ENCODE assay signal across 24 mouse cellular contexts in genomic region chr9:33258241-33258640, GRCm38 (mm10).
A peak's percentile ranks its signal among the peaks of the same experiment; 100 is the strongest.
DNase-seq lines count a peak whose midpoint lies in the region; ATAC-seq lines count a peak whose summit lies in the region.
"Had no signal": no experiment of that assay in that cellular context is flagged by ENCODE, and none has a peak within 500 bp of the region (broad histone marks: within the 10 kb centered on the region; RNA-seq: fewer than 3 reads in every experiment).

No protein-coding gene starts in this region.

- 27% methylated on average over 6 of the region's 6 CpGs for WGBS in embryonic facial prominence, embryonic 11.5 days
- WGBS in embryonic facial prominence, embryonic 10.5 days = 42% methylated on average over 6 of the region's 6 CpGs
- WGBS in midbrain, embryonic 12.5 days = 31% methylated on average over 6 of the region's 6 CpGs
- WGBS in midbrain, embryonic 10.5 days = 50% methylated on average over 6 of the region's 6 CpGs
- WGBS in embryonic facial prominence, embryonic 14.5 days = 24% methylated on average over 6 of the region's 6 CpGs

- H3K27ac ChIP-seq in embryonic facial prominence, embryonic 11.5 days (replicated peaks; ENCODE audit: low read depth, low read length) = no peak overlapping the region
- H3K27ac ChIP-seq in embryonic facial prominence, embryonic 10.5 days (replicated peaks) = no peak overlapping the region
- H3K27ac ChIP-seq in midbrain, embryonic 12.5 days (replicated peaks) = no peak overlapping the region
- no peak overlapping the region for H3K27ac ChIP-seq in midbrain, embryonic 10.5 days (replicated peaks)
- no peak overlapping the region for H3K27ac ChIP-seq in embryonic facial prominence, embryonic 14.5 days (replicated peaks; ENCODE audit: low read depth, low read length)
- H3K27ac ChIP-seq: heart, embryonic 15.5 days; hindbrain, embryonic 12.5 days; hindbrain, postnatal 0 days; intestine, embryonic 15.5 days; limb, embryonic 12.5 days; liver, embryonic 15.5 days; neural tube, embryonic 13.5 days; stomach, embryonic 15.5 days had no signal

- no peak overlapping the region for H3K9ac ChIP-seq in embryonic facial prominence, embryonic 11.5 days (replicated peaks; ENCODE audit: low read length)
- no peak overlapping the region for H3K9ac ChIP-seq in midbrain, embryonic 12.5 days (replicated peaks)
- no peak overlapping the region for H3K9ac ChIP-seq in embryonic facial prominence, embryonic 14.5 days (ENCODE audit: low read depth, low read length)
- H3K9ac ChIP-seq: forebrain, postnatal 0 days; heart, embryonic 15.5 days; hindbrain, embryonic 12.5 days; intestine, embryonic 15.5 days; limb, embryonic 12.5 days; liver, embryonic 15.5 days; lung, embryonic 14.5 days; neural tube, embryonic 13.5 days; stomach, embryonic 15.5 days had no signal

- no peaks in the 10 kb centered on the region for H3K4me1 ChIP-seq in embryonic facial prominence, embryonic 11.5 days (ENCODE audit: control insufficient read depth, insufficient read depth, low read length)
- peaks cover 6% of the 10 kb centered on the region for H3K4me1 ChIP-seq in embryonic facial prominence, embryonic 10.5 days
- peaks cover 5% of the 10 kb centered on the region; the same call in 1 of the 2 replicates for H3K4me1 ChIP-seq in midbrain, embryonic 12.5 days
- H3K4me1 ChIP-seq in midbrain, embryonic 10.5 days = peaks cover 7% of the 10 kb centered on the region
- peaks cover 4% of the 10 kb centered on the region; the same call in 1 of the 2 replicates for H3K4me1 ChIP-seq in embryonic facial prominence, embryonic 14.5 days (ENCODE audit: control insufficient read depth, insufficient read depth, low read length)
- H3K4me1 ChIP-seq: heart, embryonic 15.5 days; hindbrain, embryonic 12.5 days; intestine, embryonic 15.5 days; limb, embryonic 12.5 days; liver, embryonic 15.5 days; stomach, embryonic 15.5 days had no signal

- H3K4me3 ChIP-seq in embryonic facial prominence, embryonic 11.5 days (ENCODE audit: low read depth, low read length) = no peak overlapping the region
- no peak overlapping the region for H3K4me3 ChIP-seq in embryonic facial prominence, embryonic 10.5 days
- no peak overlapping the region for H3K4me3 ChIP-seq in midbrain, embryonic 12.5 days
- no peak overlapping the region for H3K4me3 ChIP-seq in midbrain, embryonic 10.5 days
- H3K4me3 ChIP-seq in embryonic facial prominence, embryonic 14.5 days (ENCODE audit: low read depth, low read length) = no peak overlapping the region
- H3K4me3 ChIP-seq: heart, embryonic 15.5 days; hindbrain, embryonic 12.5 days; intestine, embryonic 15.5 days; limb, embryonic 12.5 days; liver, embryonic 15.5 days; neural tube, embryonic 13.5 days; stomach, embryonic 15.5 days had no signal

- ATAC-seq in embryonic facial prominence, embryonic 11.5 days (replicated peaks; ENCODE audit: insufficient number of reproducible peaks, low FRiP score, low TSS enrichment, low read depth) = no peak
- ATAC-seq in midbrain, embryonic 12.5 days (ENCODE audit: low FRiP score, low read depth) = peak; percentile 52; the same call in 1 of the 2 replicates
- ATAC-seq in embryonic facial prominence, embryonic 14.5 days (ENCODE audit: low read depth) = no peak
- ATAC-seq: forebrain, postnatal 0 days; hindbrain, postnatal 0 days; intestine, embryonic 15.5 days had no signal

- H3K4me2 ChIP-seq in embryonic facial prominence, embryonic 11.5 days (ENCODE audit: low read depth, low read length) = no peak overlapping the region
- no peak overlapping the region for H3K4me2 ChIP-seq in midbrain, embryonic 12.5 days (replicated peaks)
- no peak overlapping the region for H3K4me2 ChIP-seq in embryonic facial prominence, embryonic 14.5 days (ENCODE audit: low read depth, low read length)
- H3K4me2 ChIP-seq: heart, embryonic 15.5 days; hindbrain, embryonic 12.5 days; intestine, embryonic 15.5 days; limb, embryonic 12.5 days; liver, embryonic 15.5 days; lung, embryonic 14.5 days; neural tube, embryonic 13.5 days; stomach, embryonic 15.5 days had no signal

- no peaks in the 10 kb centered on the region for H3K9me3 ChIP-seq in embryonic facial prominence, embryonic 11.5 days (replicated peaks; ENCODE audit: control insufficient read depth, low read length)
- H3K9me3 ChIP-seq in embryonic facial prominence, embryonic 10.5 days = no peaks in the 10 kb centered on the region
- H3K9me3 ChIP-seq in midbrain, embryonic 12.5 days = no peaks in the 10 kb centered on the region
- no peaks in the 10 kb centered on the region for H3K9me3 ChIP-seq in midbrain, embryonic 10.5 days (replicated peaks)
- H3K9me3 ChIP-seq in embryonic facial prominence, embryonic 14.5 days (ENCODE audit: control insufficient read depth, low read length) = no peaks in the 10 kb centered on the region
- H3K9me3 ChIP-seq: heart, embryonic 15.5 days; hindbrain, embryonic 12.5 days; intestine, embryonic 15.5 days; limb, embryonic 12.5 days; liver, embryonic 15.5 days; neural tube, embryonic 13.5 days; stomach, embryonic 15.5 days had no signal

- H3K36me3 ChIP-seq in embryonic facial prominence, embryonic 11.5 days (replicated peaks; ENCODE audit: control insufficient read depth, insufficient read depth, low read depth, low read length) = no peaks in the 10 kb centered on the region
- no peaks in the 10 kb centered on the region for H3K36me3 ChIP-seq in embryonic facial prominence, embryonic 10.5 days (replicated peaks)
- H3K36me3 ChIP-seq in midbrain, embryonic 12.5 days = no peaks in the 10 kb centered on the region
- H3K36me3 ChIP-seq in midbrain, embryonic 10.5 days = no peaks in the 10 kb centered on the region
- H3K36me3 ChIP-seq in embryonic facial prominence, embryonic 14.5 days (ENCODE audit: control insufficient read depth, insufficient read depth, low read length) = no peaks in the 10 kb centered on the region
- H3K36me3 ChIP-seq: heart, embryonic 15.5 days; hindbrain, embryonic 12.5 days; intestine, embryonic 15.5 days; limb, embryonic 12.5 days; liver, embryonic 15.5 days; neural tube, embryonic 13.5 days; stomach, embryonic 15.5 days had no signal

- H3K27me3 ChIP-seq in embryonic facial prominence, embryonic 11.5 days (ENCODE audit: control insufficient read depth, insufficient read depth, low read length) = no peaks in the 10 kb centered on the region
- no peaks in the 10 kb centered on the region for H3K27me3 ChIP-seq in embryonic facial prominence, embryonic 10.5 days (replicated peaks; ENCODE audit: low read depth, poor library complexity, severe bottlenecking)
- no peaks in the 10 kb centered on the region for H3K27me3 ChIP-seq in midbrain, embryonic 12.5 days
- no peaks in the 10 kb centered on the region for H3K27me3 ChIP-seq in midbrain, embryonic 10.5 days (ENCODE audit: low read depth, poor library complexity, severe bottlenecking)
- no peaks in the 10 kb centered on the region for H3K27me3 ChIP-seq in embryonic facial prominence, embryonic 14.5 days (replicated peaks; ENCODE audit: control insufficient read depth, insufficient read depth, low read length)
- H3K27me3 ChIP-seq: heart, embryonic 15.5 days; hindbrain, embryonic 12.5 days; intestine, embryonic 15.5 days; limb, embryonic 12.5 days; liver, embryonic 15.5 days; neural tube, embryonic 13.5 days; stomach, embryonic 15.5 days had no signal

- DNase-seq in embryonic facial prominence, embryonic 11.5 days (ENCODE audit: low spot score) = peak; percentile 14
- no peak for DNase-seq in embryonic facial prominence, embryonic 10.5 days (ENCODE audit: low spot score)
- DNase-seq in midbrain, embryonic 10.5 days (ENCODE audit: low spot score) = no peak
- peak; percentile 30 for DNase-seq in embryonic facial prominence, embryonic 14.5 days (ENCODE audit: low spot score)
- no peak for DNase-seq in cerebellum, postnatal 10 days
- no peak for DNase-seq in urinary bladder, adult 2 months (ENCODE audit: low spot score)
- DNase-seq: adrenal gland, postnatal 25 days; cerebellum, adult 8-10 months; forebrain, postnatal 0 days; gastrocnemius, postnatal 14 days; kidney, adult 8-10 months; kidney, postnatal 25 days; lung, embryonic 14.5 days; lung, postnatal 14 days; right cerebral cortex, postnatal 25 days had no signal

Comparison
In these comparisons a context has a peak if more than half of its experiments do, and no peak if none do; other contexts are left out.
1. DNase-seq: peak in embryonic facial prominence, embryonic 11.5 days (single experiment) and embryonic facial prominence, embryonic 14.5 days (single experiment); none in embryonic facial prominence, embryonic 10.5 days (single experiment), midbrain, embryonic 10.5 days (single experiment), cerebellum, postnatal 10 days (0 of 2) and urinary bladder, adult 2 months (single experiment).